Mouse (Mus musculus): ENCODE data around the gene Rev3l.
"Not testable (repeated sequence)": the region's sequence is repeated elsewhere in the genome, so short reads cannot be mapped to it uniquely, and the experiment has no call there.

Rev3l gene

GRCm38 (mm10) chr10:39778305-39778704 is 46.4 kb downstream of the Rev3l start:
- no peak for DNase-seq (ENCODE audit: low spot score in 2 of 2)

- no peak for DNase-seq (ENCODE audit: low spot score in 2 of 2)
Measured at GRCm38 (mm10) chr10:39785241-39785640, 53.3 kb downstream of the Rev3l start.

- no peak for DNase-seq (ENCODE audit: low spot score in 2 of 2)
Measured at GRCm38 (mm10) chr10:39793295-39793694, 61.4 kb downstream of the Rev3l start.

GRCm38 (mm10) chr10:39811507-39811906 is 79.6 kb downstream of the Rev3l start:
- DNase-seq (ENCODE audit: low spot score in 2 of 2), result peak; percentile 30 to 51

GRCm38 (mm10) chr10:39842621-39843020 is 110.7 kb downstream of the Rev3l start:
- no peak for DNase-seq (ENCODE audit: low spot score in 2 of 2)

- no peak for DNase-seq (ENCODE audit: low spot score in 2 of 2)
Measured at GRCm38 (mm10) chr10:39865509-39865908, 133.6 kb downstream of the Rev3l start.

GRCm38 (mm10) chr10:39888621-39889020 is 156.7 kb downstream of the Rev3l start:
- DNase-seq (ENCODE audit: low spot score in 2 of 2), result no peak

- no peak for DNase-seq (ENCODE audit: low spot score in 2 of 2)
Measured at GRCm38 (mm10) chr10:39893702-39894697, 162.1 kb downstream of the Rev3l start.

- no peak for DNase-seq (ENCODE audit: low spot score in 2 of 2)
Measured at GRCm38 (mm10) chr10:39896503-39896902, 164.6 kb downstream of the Rev3l start.

- peak; percentile 66 to 70 for DNase-seq (ENCODE audit: low spot score in 2 of 2)
Measured at GRCm38 (mm10) chr10:39898874-39899371, 167.0 kb downstream of the Rev3l start, which contains the start of gene Mfsd4b4. Gene Mfsd4b4, minus strand, starts transcription at chr10:39899238.

- no peak for DNase-seq (ENCODE audit: low spot score in 2 of 2)
Measured at GRCm38 (mm10) chr10:39904191-39904590, 172.3 kb downstream of the Rev3l start.

GRCm38 (mm10) chr10:39906799-39907658 is 175.1 kb downstream of the Rev3l start:
- no peak for DNase-seq (ENCODE audit: low spot score in 2 of 2)

- DNase-seq (ENCODE audit: low spot score in 2 of 2), result no peak
Measured at GRCm38 (mm10) chr10:39908768-39909441, 177.0 kb downstream of the Rev3l start.

GRCm38 (mm10) chr10:39912616-39913015 is 180.7 kb downstream of the Rev3l start:
- no peak for DNase-seq (ENCODE audit: low spot score in 2 of 2)

- not testable (repeated sequence) for DNase-seq (ENCODE audit: low spot score in 2 of 2)
Measured at GRCm38 (mm10) chr10:39924556-39924955, 192.6 kb downstream of the Rev3l start.

All from natural killer cell, adult 2 months (primary cell).